Mouse (Mus musculus): ENCODE measurements around the gene Olfr763.
"Not testable (repeated sequence)": the region's sequence is repeated elsewhere in the genome, so short reads cannot be mapped to it uniquely, and the experiment has no call there.

Gene Olfr763

GRCm38 (mm10) chr10:129010288-129010841 lies at the start of gene Olfr763:
Gene Olfr763, plus strand, starts transcription at chr10:129010791.
- no peak for DNase-seq (ENCODE audit: low spot score in 2 of 2)

GRCm38 (mm10) chr10:128964961-128965360 lies 45.6 kb upstream of the Olfr763 start:
- no peak for DNase-seq (ENCODE audit: low spot score in 2 of 2)

- DNase-seq (ENCODE audit: low spot score in 2 of 2) = no peak
These were observed 44.7 kb upstream of the Olfr763 start for GRCm38 (mm10) chr10:128965871-128966270.

GRCm38 (mm10) chr10:128968341-128968749 lies 42.2 kb upstream of the Olfr763 start:
- DNase-seq (ENCODE audit: low spot score in 2 of 2) = no peak

GRCm38 (mm10) chr10:128970740-128971250 lies 39.8 kb upstream of the Olfr763 start:
- no peak for DNase-seq (ENCODE audit: low spot score in 2 of 2)

- no peak for DNase-seq (ENCODE audit: low spot score in 2 of 2)
These were observed 37.8 kb upstream of the Olfr763 start for GRCm38 (mm10) chr10:128972841-128973240.

GRCm38 (mm10) chr10:128976395-128976794 lies 34.2 kb upstream of the Olfr763 start:
- no peak for DNase-seq (ENCODE audit: low spot score in 2 of 2)

- peak in 1 of 2 experiments; percentile 70 for DNase-seq (ENCODE audit: low spot score in 2 of 2)
These were observed 33.0 kb upstream of the Olfr763 start for GRCm38 (mm10) chr10:128977522-128978114.

- no peak for DNase-seq (ENCODE audit: low spot score in 2 of 2)
These were observed 29.8 kb upstream of the Olfr763 start for GRCm38 (mm10) chr10:128980644-128981365.

GRCm38 (mm10) chr10:128989131-128989530 lies 21.5 kb upstream of the Olfr763 start, which contains the start of gene Olfr9:
Gene Olfr9, plus strand, starts transcription at chr10:128989431.
- DNase-seq (ENCODE audit: low spot score in 2 of 2) = not testable (repeated sequence)

- DNase-seq (ENCODE audit: low spot score in 2 of 2) = not testable (repeated sequence)
These were observed 20.3 kb upstream of the Olfr763 start for GRCm38 (mm10) chr10:128990129-128990850.

- DNase-seq (ENCODE audit: low spot score in 2 of 2) = no peak
These were observed 19.6 kb upstream of the Olfr763 start for GRCm38 (mm10) chr10:128990994-128991393.

GRCm38 (mm10) chr10:128995796-128996195 lies 14.8 kb upstream of the Olfr763 start:
- no peak for DNase-seq (ENCODE audit: low spot score in 2 of 2)

GRCm38 (mm10) chr10:128996523-128997040 lies 14.0 kb upstream of the Olfr763 start:
- no peak for DNase-seq (ENCODE audit: low spot score in 2 of 2)

GRCm38 (mm10) chr10:129004032-129004920 lies 6.3 kb upstream of the Olfr763 start:
- DNase-seq (ENCODE audit: low spot score in 2 of 2) = no peak

- not testable (repeated sequence) for DNase-seq (ENCODE audit: low spot score in 2 of 2)
These were observed 920 bp downstream of the Olfr763 start for GRCm38 (mm10) chr10:129011511-129011910.

- no peak for DNase-seq (ENCODE audit: low spot score in 2 of 2)
These were observed 3.9 kb downstream of the Olfr763 start for GRCm38 (mm10) chr10:129014477-129014876.

GRCm38 (mm10) chr10:129023319-129023718 lies 12.7 kb downstream of the Olfr763 start:
- DNase-seq (ENCODE audit: low spot score in 2 of 2) = no peak

- DNase-seq (ENCODE audit: low spot score in 2 of 2) = peak in 1 of 2 experiments; percentile 26
These were observed 15.5 kb downstream of the Olfr763 start for GRCm38 (mm10) chr10:129026018-129026662.

GRCm38 (mm10) chr10:129028343-129028742 lies 17.8 kb downstream of the Olfr763 start:
- no peak for DNase-seq (ENCODE audit: low spot score in 2 of 2)
